Mouse (Mus musculus) spleen, postnatal 4 days (tissue): ENCODE data around the gene Znrd1as.
"Not testable (repeated sequence)": the region's sequence is repeated elsewhere in the genome, so short reads cannot be mapped to it uniquely, and the experiment has no call there.

Source experiments
- DNase-seq, 2 experiments: peaks; one replicate each; pipeline ENCODE4 v3.0.0; 2022; ENCODE audit warnings: low spot score in 2 of 2

The Znrd1as gene

GRCm38 (mm10) chr17:36950981-36951947 lies 7.1 kb upstream of the Znrd1as start, which contains the start of gene Ppp1r11:
Ppp1r11 (minus strand) TSS chr17:36951741.
- peak; percentile 90 to 93 for DNase-seq

GRCm38 (mm10) chr17:36952631-36953030 lies 5.8 kb upstream of the Znrd1as start:
- DNase-seq, result no peak

- DNase-seq, result no peak
Observed at GRCm38 (mm10) chr17:36953062-36953461, 5.3 kb upstream of the Znrd1as start.

GRCm38 (mm10) chr17:36958884-36959283 lies 492 bp downstream of the Znrd1as start:
- no peak for DNase-seq

GRCm38 (mm10) chr17:36961125-36961524 lies 2.7 kb downstream of the Znrd1as start:
- DNase-seq, result no peak

GRCm38 (mm10) chr17:36966875-36967274 lies 8.5 kb downstream of the Znrd1as start:
- DNase-seq, result no peak

GRCm38 (mm10) chr17:36970316-36970890 lies 12.0 kb downstream of the Znrd1as start:
- DNase-seq, result no peak

- DNase-seq, result no peak
Observed at GRCm38 (mm10) chr17:36971172-36971850, 12.9 kb downstream of the Znrd1as start.

GRCm38 (mm10) chr17:36972791-36973190 lies 14.4 kb downstream of the Znrd1as start:
- DNase-seq, result no peak

- DNase-seq, result no peak
Observed at GRCm38 (mm10) chr17:36973271-36973787, 14.9 kb downstream of the Znrd1as start.

- no peak for DNase-seq
Observed at GRCm38 (mm10) chr17:36981221-36981813, 22.9 kb downstream of the Znrd1as start, which contains the start of gene 2410137M14Rik. 2410137M14Rik (minus strand) TSS chr17:36981237.

- no peak for DNase-seq
Observed at GRCm38 (mm10) chr17:36981845-36982244, 23.5 kb downstream of the Znrd1as start.

- no peak for DNase-seq
Observed at GRCm38 (mm10) chr17:36982253-36983155, 24.1 kb downstream of the Znrd1as start.

GRCm38 (mm10) chr17:36988475-36988874 lies 30.1 kb downstream of the Znrd1as start:
- no peak for DNase-seq

- DNase-seq, result no peak
Observed at GRCm38 (mm10) chr17:36989437-36989836, 31.0 kb downstream of the Znrd1as start, which contains the start of gene H2-M5. H2-M5 (minus strand) TSS chr17:36989537.

GRCm38 (mm10) chr17:36990630-36991029 lies 32.2 kb downstream of the Znrd1as start:
- DNase-seq, result not testable (repeated sequence)

GRCm38 (mm10) chr17:36992336-36993104 lies 34.1 kb downstream of the Znrd1as start:
- DNase-seq, result no peak

- no peak for DNase-seq
Observed at GRCm38 (mm10) chr17:36993770-36994325, 35.5 kb downstream of the Znrd1as start.

GRCm38 (mm10) chr17:36994528-36994927 lies 36.1 kb downstream of the Znrd1as start:
- DNase-seq, result no peak
